Mouse (Mus musculus) kidney, adult 18-20 months (tissue): ENCODE data around the gene Pank1.
A peak's percentile ranks its signal among the peaks of the same experiment; 100 is the strongest.

Experiments used
- DNase-seq: peaks from one replicate; pipeline ENCODE4 v3.0.0; 2021

Pank1 gene

GRCm38 (mm10) chr19:34819577-34820170 is 59.6 kb downstream of the Pank1 start:
- DNase-seq: peak; percentile 69

- DNase-seq: no peak
Measured at GRCm38 (mm10) chr19:34815371-34815770, 63.9 kb downstream of the Pank1 start.

GRCm38 (mm10) chr19:34814696-34815095 is 64.6 kb downstream of the Pank1 start:
- DNase-seq: no peak

- no peak for DNase-seq
Measured at GRCm38 (mm10) chr19:34813961-34814360, 65.3 kb downstream of the Pank1 start.

- DNase-seq: no peak
Measured at GRCm38 (mm10) chr19:34813533-34813932, 65.7 kb downstream of the Pank1 start.

- no peak for DNase-seq
Measured at GRCm38 (mm10) chr19:34812711-34813110, 66.5 kb downstream of the Pank1 start.

GRCm38 (mm10) chr19:34807173-34807572 is 72.1 kb downstream of the Pank1 start:
- no peak for DNase-seq

- DNase-seq: no peak
Measured at GRCm38 (mm10) chr19:34805071-34805470, 74.2 kb downstream of the Pank1 start.

GRCm38 (mm10) chr19:34804531-34804930 is 74.7 kb downstream of the Pank1 start:
- no peak for DNase-seq

GRCm38 (mm10) chr19:34803396-34803795 is 75.9 kb downstream of the Pank1 start:
- DNase-seq: no peak

GRCm38 (mm10) chr19:34799644-34800267 is 79.5 kb downstream of the Pank1 start:
- DNase-seq: no peak

GRCm38 (mm10) chr19:34796396-34796795 is 82.9 kb downstream of the Pank1 start:
- no peak for DNase-seq

- no peak for DNase-seq
Measured at GRCm38 (mm10) chr19:34782491-34782890, 96.8 kb downstream of the Pank1 start.

- DNase-seq: no peak
Measured at GRCm38 (mm10) chr19:34778993-34779392, 100.3 kb downstream of the Pank1 start.

GRCm38 (mm10) chr19:34778098-34778497 is 101.2 kb downstream of the Pank1 start:
- DNase-seq: no peak

- peak; percentile 71 for DNase-seq
Measured at GRCm38 (mm10) chr19:34772775-34773174, 106.5 kb downstream of the Pank1 start.

GRCm38 (mm10) chr19:34770764-34771163 is 108.5 kb downstream of the Pank1 start:
- no peak for DNase-seq

GRCm38 (mm10) chr19:34758754-34759153 is 120.5 kb downstream of the Pank1 start:
- DNase-seq: peak; percentile 76
